Mouse (Mus musculus) T-helper 17 cell (primary cell): Measurements from ENCODE around the gene Ubap1.

Source experiments
- in situ Hi-C, 2 experiments: fragments of 300-600 bp; cut with MboI, MseI; formaldehyde crosslinking; loops; 1 replicate in 1 of 2; 2 replicates in 1 of 2; pipeline ENCODE4 v1.15.1; 2025; ENCODE audit warnings: high pct_unique_total_duplicates in 2 of 2

Ubap1 gene

GRCm38 (mm10) chr4:41348584-41349198, at the start of gene Ubap1:
Gene Ubap1, plus strand, starts transcription at chr4:41348996.
- in situ Hi-C loops: loop anchor here in 1 of 2 experiments (5.0 kb wide), 1 partner anchor 36 kb away; the partner anchor contains the start of gene Dcaf12

GRCm38 (mm10) chr4:41303671-41304070, 45.1 kb upstream of the Ubap1 start:
- in situ Hi-C loops: loop anchor here in 1 of 2 experiments (25.0 kb wide), 1 partner anchor 1666 kb away; no protein-coding TSS in a partner anchor

GRCm38 (mm10) chr4:41304302-41304701, 44.5 kb upstream of the Ubap1 start:
- in situ Hi-C loops: loop anchor here in 1 of 2 experiments (25.0 kb wide), 1 partner anchor 1667 kb away; no protein-coding TSS in a partner anchor

- in situ Hi-C loops: loop anchor here in 1 of 2 experiments (25.0 kb wide), 1 partner anchor 1670 kb away; no protein-coding TSS in a partner anchor
Observed at GRCm38 (mm10) chr4:41307406-41307805, 41.4 kb upstream of the Ubap1 start.

- in situ Hi-C loops: loop anchor here (5.0 to 25.0 kb wide), 3 partner anchors 36 to 1674 kb away; partner anchors contain the start of genes Smim27 (in 1 of the 2), Topors (in 1 of the 2) and Ubap1 (in 1 of the 2)
Observed at GRCm38 (mm10) chr4:41310567-41311563, 37.9 kb upstream of the Ubap1 start.

- in situ Hi-C loops: loop anchor here (5.0 to 25.0 kb wide), 3 partner anchors 34 to 1676 kb away; partner anchors contain the start of genes Smim27 (in 1 of the 2), Topors (in 1 of the 2) and Ubap1 (in 1 of the 2)
Observed at GRCm38 (mm10) chr4:41313722-41314121, 35.1 kb upstream of the Ubap1 start.

GRCm38 (mm10) chr4:41314141-41315129, 34.4 kb upstream of the Ubap1 start, which contains the start of gene Dcaf12:
Gene Dcaf12, minus strand, starts transcription at chr4:41314889.
- in situ Hi-C loops: loop anchor here (5.0 to 25.0 kb wide), 3 partner anchors 33 to 1677 kb away; partner anchors contain the start of genes Smim27 (in 1 of the 2), Topors (in 1 of the 2) and Ubap1 (in 1 of the 2)

GRCm38 (mm10) chr4:41315173-41315572, 33.6 kb upstream of the Ubap1 start:
- in situ Hi-C loops: loop anchor here in 1 of 2 experiments (10.0 to 25.0 kb wide), 2 partner anchors 1050 to 1678 kb away; partner anchors contain the start of genes Smim27 and Topors

GRCm38 (mm10) chr4:41318267-41318666, 30.5 kb upstream of the Ubap1 start:
- in situ Hi-C loops: loop anchor here in 1 of 2 experiments (10.0 to 25.0 kb wide), 2 partner anchors 1053 to 1681 kb away; partner anchors contain the start of genes Smim27 and Topors

- in situ Hi-C loops: loop anchor here in 1 of 2 experiments (25.0 kb wide), 1 partner anchor 1684 kb away; no protein-coding TSS in a partner anchor
Observed at GRCm38 (mm10) chr4:41320971-41321370, 27.8 kb upstream of the Ubap1 start.

- in situ Hi-C loops: no loop called here
Observed at GRCm38 (mm10) chr4:41326876-41327275, 21.9 kb upstream of the Ubap1 start.

- in situ Hi-C loops: no loop called here
Observed at GRCm38 (mm10) chr4:41329481-41329880, 19.3 kb upstream of the Ubap1 start.

GRCm38 (mm10) chr4:41331085-41331484, 17.7 kb upstream of the Ubap1 start:
- in situ Hi-C loops: no loop called here

GRCm38 (mm10) chr4:41331698-41332421, 16.9 kb upstream of the Ubap1 start:
- in situ Hi-C loops: no loop called here

- in situ Hi-C loops: no loop called here
Observed at GRCm38 (mm10) chr4:41336546-41336945, 12.2 kb upstream of the Ubap1 start.

- in situ Hi-C loops: no loop called here
Observed at GRCm38 (mm10) chr4:41340912-41341550, 7.8 kb upstream of the Ubap1 start.

- in situ Hi-C loops: loop anchor here in 1 of 2 experiments (5.0 kb wide), 1 partner anchor 34 kb away; the partner anchor contains the start of gene Dcaf12
Observed at GRCm38 (mm10) chr4:41346011-41346410, 2.8 kb upstream of the Ubap1 start.

GRCm38 (mm10) chr4:41347839-41348238, 957 bp upstream of the Ubap1 start:
- in situ Hi-C loops: loop anchor here in 1 of 2 experiments (5.0 kb wide), 1 partner anchor 36 kb away; the partner anchor contains the start of gene Dcaf12
